Mouse (Mus musculus): ENCODE results near the gene Krtap5-4. TPM values are rescaled to one million over a fixed set of nuclear protein-coding genes. Genes with fewer than 3 reads are reported as not detected.
"Not testable (repeated sequence)": the region's sequence is repeated elsewhere in the genome, so short reads cannot be mapped to it uniquely, and the experiment has no call there.

Gene Krtap5-4
- total RNA-seq (2021), result not detected
- long read RNA-seq, experiment 1, result 0 reads
- long read RNA-seq, experiment 2, result 0 reads

DNA sequence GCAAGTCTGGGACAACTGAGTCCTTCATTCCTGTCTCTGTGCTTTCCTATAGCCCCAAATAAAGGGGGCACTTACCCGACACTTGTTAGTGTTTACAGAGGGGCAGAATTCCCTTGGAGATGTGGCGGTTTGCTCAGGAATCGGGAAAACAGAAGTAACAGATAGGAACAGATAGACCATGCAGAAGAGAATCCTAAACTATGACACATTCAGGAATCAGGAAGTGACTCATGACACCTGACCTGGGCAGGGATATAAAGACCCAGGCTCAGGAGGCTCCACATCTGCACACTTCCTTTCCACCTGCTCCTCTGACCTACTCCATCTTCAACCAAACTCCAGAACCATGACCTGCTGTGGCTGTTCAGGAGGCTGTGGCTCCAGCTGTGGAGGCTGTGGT lies at the start of gene Krtap5-4:
Gene Krtap5-4 (plus strand): TSS at position 301 of the 400 bp plus-strand sequence.
- intact Hi-C loops (cut with DNase I), result no loop called here
- DNase-seq, result no peak

DNA sequence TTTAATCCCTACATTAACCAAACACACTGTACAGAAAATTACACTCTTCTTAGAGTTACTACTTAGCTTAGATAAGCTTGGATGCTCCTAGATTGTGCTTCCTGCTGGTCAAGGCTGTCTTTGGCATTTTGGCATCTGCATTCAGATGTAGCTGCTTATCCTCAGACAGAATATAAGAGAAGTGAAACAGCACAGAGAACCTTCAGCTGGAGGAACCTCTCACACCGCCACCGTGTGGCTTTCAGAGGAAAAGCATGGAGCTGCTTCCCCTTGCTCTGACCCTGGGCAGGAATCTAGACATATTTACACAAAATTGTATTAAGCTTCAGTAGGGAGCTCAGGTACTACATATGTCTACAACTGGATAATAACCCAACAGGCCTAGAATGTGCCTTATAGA lies 47.8 kb upstream of the Krtap5-4 start:
- peak; percentile 21 to 51 for DNase-seq

GRCm38 (mm10) chr7:142258254-142258653 lies 45.1 kb upstream of the Krtap5-4 start, which contains the start of gene Gm2431:
Gm2431 (minus strand) TSS chr7:142258354.
- DNase-seq; intact Hi-C loops (cut with DNase I): not testable (repeated sequence)

More for the DNA sequence above, 47.8 kb upstream of the Krtap5-4 start:
- intact Hi-C loops (cut with DNase I), result no loop called here

- intact Hi-C loops (cut with DNase I); DNase-seq: not testable (repeated sequence)
Observed at GRCm38 (mm10) chr7:142274263-142274662, 29.1 kb upstream of the Krtap5-4 start, which contains the start of gene Gm4559. Gm4559 (minus strand) TSS chr7:142274363.

DNA sequence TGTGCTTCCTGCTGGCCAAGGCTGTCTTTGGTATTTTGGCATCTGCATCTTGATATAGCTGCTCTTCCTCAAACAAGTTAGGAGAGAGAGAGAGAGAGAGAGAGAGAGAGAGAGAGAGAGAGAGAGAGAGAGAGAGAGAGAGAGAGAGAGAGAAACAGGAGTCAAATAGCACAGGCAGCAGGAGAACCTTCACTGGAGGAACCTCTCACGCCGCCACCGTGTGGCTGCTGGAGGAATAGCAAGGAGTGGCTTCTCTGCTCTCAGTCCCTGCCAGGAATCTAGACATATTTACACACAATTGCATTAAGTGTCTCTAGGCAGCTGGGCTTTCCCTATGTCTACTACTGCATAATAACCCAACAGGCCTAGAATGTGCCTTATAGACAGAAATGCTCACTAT lies 25.2 kb upstream of the Krtap5-4 start:
- DNase-seq, result peak; percentile 75 to 79
- intact Hi-C loops (cut with DNase I), result not testable (repeated sequence)

- intact Hi-C loops (cut with DNase I); DNase-seq: not testable (repeated sequence)
Observed at GRCm38 (mm10) chr7:142279291-142279690, 24.1 kb upstream of the Krtap5-4 start.

DNA sequence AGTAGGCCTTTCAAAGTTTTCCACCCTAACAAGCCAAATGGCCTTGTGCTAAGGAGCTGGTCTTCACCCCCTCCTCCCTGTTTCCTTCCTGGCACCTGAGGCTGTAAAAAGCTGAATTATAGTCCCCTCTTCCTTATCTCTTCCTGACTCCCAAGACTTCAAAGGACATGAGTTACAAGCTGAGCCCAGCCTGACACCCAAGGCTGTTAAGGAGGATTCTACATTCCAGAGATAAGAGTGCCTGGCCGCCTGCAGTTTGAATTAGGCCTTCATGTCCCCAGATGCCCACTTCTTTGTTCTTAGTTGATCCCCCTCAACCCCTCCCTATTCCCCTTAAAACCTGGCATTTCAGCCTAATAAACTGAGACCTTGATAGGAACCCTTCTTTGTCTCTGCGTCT lies 20.5 kb upstream of the Krtap5-4 start:
- intact Hi-C loops (cut with DNase I); DNase-seq: not testable (repeated sequence)

DNA sequence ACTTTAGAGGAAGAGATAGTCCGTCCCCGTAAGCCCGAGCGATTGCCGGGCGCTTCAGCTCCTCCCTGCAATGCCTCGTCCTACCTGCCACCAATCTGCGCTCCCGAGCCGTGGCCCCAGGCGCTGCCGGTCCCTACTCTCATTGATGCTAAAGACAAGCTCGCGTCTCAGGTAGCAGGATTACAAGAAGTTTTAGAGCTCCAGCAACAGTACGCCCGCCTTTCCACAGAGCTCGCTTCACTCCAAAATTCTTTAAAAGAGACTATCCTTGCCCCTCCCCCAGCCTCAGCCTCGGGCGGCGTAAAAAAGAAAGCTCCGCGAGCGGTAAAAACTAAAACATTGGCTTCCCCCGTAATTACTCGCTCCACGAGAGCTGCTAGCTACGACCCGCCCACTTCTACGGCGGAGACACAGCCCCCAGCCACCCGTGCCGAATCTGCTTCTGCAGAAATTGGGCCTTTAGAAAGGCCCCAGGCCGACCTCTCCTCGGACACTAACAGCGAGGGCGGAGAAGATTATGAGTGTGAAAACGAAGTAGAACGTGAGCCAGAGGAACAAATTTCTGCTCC lies 19.2 kb upstream of the Krtap5-4 start:
- DNase-seq, result peak; percentile 62 to 66
- intact Hi-C loops (cut with DNase I), result no loop called here

DNA sequence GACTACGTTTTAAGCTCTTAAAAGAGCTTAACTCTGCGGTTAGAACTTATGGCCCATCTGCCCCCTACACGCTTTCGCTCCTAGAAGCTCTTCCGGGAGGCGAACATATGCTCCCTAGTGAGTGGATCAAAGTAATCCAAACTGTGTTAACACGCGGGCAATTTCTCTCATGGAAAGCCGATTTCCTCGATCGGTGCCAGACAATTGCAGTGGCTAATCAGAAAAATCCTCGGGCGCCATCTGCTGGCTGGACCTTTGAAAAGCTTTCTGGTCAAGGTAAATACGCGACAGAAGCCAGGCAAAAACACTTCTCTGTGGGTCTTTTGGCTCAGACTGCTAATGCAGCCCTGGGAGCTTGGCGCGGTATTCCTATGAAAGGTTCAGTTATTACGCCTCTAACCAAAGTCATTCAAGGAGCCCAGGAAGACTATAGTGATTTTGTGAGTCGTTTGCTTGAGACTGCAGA lies 18.7 kb upstream of the Krtap5-4 start:
- intact Hi-C loops (cut with DNase I), result no loop called here
- DNase-seq, result peak; percentile 91 to 94

DNA sequence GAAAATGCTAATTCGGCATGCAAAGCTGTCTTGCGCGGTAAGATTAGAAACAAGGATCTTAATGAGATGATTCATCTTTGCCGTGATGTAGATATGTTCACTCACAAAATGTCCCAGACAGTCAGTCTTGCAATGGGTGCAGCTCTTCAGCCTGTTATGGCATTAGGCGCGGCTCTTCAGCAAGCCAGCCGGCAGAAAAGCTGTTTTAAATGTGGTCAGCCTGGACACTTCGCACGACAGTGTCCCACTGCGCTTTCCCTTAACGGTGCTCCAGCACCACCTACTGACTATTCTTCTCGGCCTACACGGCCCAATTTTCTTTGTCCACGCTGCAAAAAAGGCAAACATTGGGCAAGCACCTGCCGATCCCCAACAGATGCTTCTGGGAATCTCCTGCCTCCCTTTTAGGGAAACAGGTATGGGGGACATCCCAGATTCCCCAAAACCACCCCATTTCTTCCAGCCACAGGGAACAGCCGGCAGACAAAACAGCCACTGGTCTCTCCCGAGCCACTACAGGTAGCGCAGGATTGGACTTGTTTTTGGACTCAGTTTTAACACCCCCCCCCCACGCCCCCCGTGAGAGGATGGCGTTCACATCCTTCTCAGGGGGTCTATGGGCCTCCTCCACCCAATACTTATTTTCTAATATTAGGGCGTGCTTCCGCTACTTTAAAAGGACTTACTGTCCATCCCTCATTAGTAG lies 18.1 kb upstream of the Krtap5-4 start:
- DNase-seq, result peak; percentile 25 to 50
- intact Hi-C loops (cut with DNase I), result no loop called here

DNA sequence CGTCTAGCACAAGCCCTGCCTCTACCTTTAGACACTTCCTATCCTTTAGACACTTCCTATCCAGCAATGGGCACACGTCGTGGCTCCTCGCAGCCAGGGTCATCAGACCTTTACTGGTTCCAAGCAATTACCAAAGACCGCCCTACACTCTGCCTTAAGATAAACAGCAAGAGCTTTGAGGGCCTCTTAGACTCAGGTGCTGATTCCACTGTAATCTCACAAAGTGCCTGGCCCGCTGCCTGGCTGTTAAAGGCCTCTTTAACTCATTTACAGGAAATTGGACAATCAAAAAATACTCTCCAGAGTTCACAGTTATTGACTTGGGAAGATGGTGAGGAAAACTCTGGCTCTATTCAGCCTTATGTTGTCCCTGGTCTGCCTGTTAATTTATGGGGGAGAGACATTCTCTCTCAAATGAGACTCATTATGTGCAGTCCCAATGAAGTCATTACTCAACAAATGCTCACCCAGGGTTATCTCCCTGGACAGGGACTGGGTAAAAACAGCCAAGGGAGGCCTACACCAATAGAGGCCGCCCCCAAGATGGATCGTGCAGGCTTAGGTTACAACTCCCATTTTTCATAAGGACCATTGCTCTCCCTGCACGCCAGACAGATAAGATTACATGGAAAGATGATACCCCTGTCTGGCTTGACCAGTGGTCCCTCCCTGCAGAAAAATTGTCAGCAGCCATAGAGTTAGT lies 17.3 kb upstream of the Krtap5-4 start:
- DNase-seq; intact Hi-C loops (cut with DNase I): not testable (repeated sequence)

DNA sequence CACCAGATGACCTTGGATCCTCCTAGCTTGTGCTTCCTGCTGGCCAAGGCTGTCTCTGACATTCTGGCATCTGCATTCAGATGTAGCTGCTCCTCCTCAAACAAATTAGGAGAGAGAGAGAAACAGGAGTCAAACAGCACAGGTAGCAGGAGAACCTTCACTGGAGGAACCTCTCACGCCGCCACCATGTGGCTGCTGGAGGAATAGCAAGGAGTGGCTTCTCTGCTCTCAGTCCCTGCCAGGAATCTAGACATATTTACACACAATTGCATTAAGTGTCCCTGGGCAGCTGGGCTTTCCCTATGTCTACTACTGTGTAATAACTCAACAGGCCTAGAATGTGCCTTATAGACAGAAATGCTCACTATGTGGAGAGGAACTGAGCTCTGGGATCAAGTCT lies 9.5 kb upstream of the Krtap5-4 start:
- intact Hi-C loops (cut with DNase I), result loop anchor here (1.0 kb wide), 1 partner anchor 17 kb away; no protein-coding TSS in a partner anchor
- DNase-seq, result peak; percentile 10 to 28

DNA sequence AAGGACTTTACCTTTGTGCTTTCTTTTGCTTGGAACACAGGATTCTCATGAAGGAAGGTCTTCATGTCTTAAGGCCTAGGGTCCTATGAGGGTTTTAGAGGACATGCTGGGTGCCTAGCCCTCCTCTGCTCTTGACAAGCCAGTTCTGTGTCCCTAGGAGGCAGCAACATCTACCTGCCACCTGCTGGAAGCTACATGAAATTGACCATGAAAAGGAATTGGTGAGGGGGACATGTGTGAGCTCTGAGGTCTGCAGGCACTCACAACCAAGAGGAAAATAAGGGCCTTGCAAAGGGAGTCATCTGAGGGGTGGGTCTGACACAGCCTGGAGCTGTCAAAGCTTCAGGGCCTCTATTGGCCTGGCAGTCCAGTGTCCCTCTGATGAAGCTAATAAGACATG lies 7.9 kb upstream of the Krtap5-4 start:
- DNase-seq, result no peak
- intact Hi-C loops (cut with DNase I), result no loop called here

DNA sequence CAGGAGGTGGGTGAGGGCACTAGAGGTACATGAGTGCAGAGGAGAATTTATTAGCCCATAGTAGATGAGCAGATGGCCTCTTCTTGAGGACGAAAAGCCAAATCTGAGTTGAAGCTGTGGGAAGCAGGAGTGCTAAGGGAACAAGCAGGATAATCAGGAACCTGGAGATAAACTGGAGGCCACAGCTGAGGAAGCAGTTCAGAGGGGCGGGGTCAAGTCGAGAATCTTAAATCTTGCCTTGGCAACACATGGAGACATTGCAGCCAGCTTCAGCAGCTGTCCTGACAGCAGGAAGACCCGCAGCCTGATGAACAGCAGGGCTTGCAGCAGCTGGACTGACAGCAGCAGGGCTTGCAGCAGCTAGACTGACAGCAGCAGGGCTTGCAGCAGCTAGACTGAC lies 7.2 kb upstream of the Krtap5-4 start:
- DNase-seq; intact Hi-C loops (cut with DNase I): not testable (repeated sequence)

GRCm38 (mm10) chr7:142297018-142297417 lies 6.3 kb upstream of the Krtap5-4 start, which contains the start of gene Krtap5-1:
Krtap5-1 (minus strand) TSS chr7:142297118.
- intact Hi-C loops (cut with DNase I); DNase-seq: not testable (repeated sequence)

DNA sequence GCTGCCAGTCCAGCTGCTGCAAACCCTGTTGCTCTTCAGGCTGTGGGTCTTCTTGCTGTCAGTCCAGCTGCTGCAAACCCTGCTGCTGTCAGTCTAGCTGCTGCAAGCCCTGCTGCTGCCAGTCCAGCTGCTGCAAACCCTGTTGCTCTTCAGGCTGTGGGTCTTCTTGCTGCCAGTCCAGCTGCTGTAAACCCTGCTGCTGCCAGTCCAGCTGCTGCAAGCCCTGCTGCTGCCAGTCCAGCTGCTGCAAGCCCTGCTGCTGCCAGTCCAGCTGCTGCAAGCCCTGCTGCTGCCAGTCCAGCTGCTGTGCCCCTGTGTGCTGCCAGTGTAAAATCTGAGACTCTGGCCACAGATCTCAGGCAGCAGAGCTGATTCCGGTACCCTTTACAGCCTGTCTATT lies 580 bp downstream of the Krtap5-4 start:
- intact Hi-C loops (cut with DNase I); DNase-seq: not testable (repeated sequence)

GRCm38 (mm10) chr7:142314600-142315285 lies 11.4 kb downstream of the Krtap5-4 start:
- intact Hi-C loops (cut with DNase I), result loop anchor here (5.0 kb wide), 2 partner anchors 123 to 188 kb away; no protein-coding TSS in a partner anchor
- DNase-seq, result no peak

GRCm38 (mm10) chr7:142316558-142316957 lies 13.2 kb downstream of the Krtap5-4 start:
- intact Hi-C loops (cut with DNase I), result loop anchor here (2.0 to 5.0 kb wide), 5 partner anchors 18 to 358 kb away; no protein-coding TSS in a partner anchor
- peak; percentile 22 to 52 for DNase-seq

GRCm38 (mm10) chr7:142317216-142317615 lies 13.9 kb downstream of the Krtap5-4 start:
- no peak for DNase-seq
- intact Hi-C loops (cut with DNase I), result loop anchor here (2.0 to 5.0 kb wide), 5 partner anchors 18 to 358 kb away; no protein-coding TSS in a partner anchor

- intact Hi-C loops (cut with DNase I), result loop anchor here (5.0 kb wide), 2 partner anchors 118 to 183 kb away; no protein-coding TSS in a partner anchor
- no peak for DNase-seq
Observed at GRCm38 (mm10) chr7:142319124-142319523, 15.8 kb downstream of the Krtap5-4 start.
